Mouse (Mus musculus) CH12.LX (cell line): ENCODE data around the gene Dusp3.
A peak's percentile ranks its signal among the peaks of the same experiment; 100 is the strongest.

Experiments used
- EP300 ChIP-seq: IDR thresholded peaks from 2 replicates; pipeline ENCODE4 v1.6.1; 2011; ENCODE audit warnings: low read length, improper control_type of control experiment
- MEF2A ChIP-seq: IDR thresholded peaks from 2 replicates; pipeline ENCODE4 v1.6.1; 2014; ENCODE audit warnings: low read depth, mild to moderate bottlenecking, inconsistent platforms, low read length, improper control_type of control experiment, borderline replicate concordance
- POLR2A ChIP-seq: IDR thresholded peaks from 2 replicates; pipeline ENCODE4 v1.6.1; 2011; ENCODE audit warnings: low read depth, mild to moderate bottlenecking, improper control_type of control experiment, low read length
- RAD21 ChIP-seq: IDR thresholded peaks from 2 replicates; pipeline ENCODE4 v1.6.1; 2011; ENCODE audit warnings: low read depth, mild to moderate bottlenecking, low read length, improper control_type of control experiment, moderate library complexity
- RCOR1 ChIP-seq: conservative IDR thresholded peaks from 2 replicates; pipeline ENCODE4 v1.6.1; 2012; ENCODE audit warnings: low read depth, mild to moderate bottlenecking, inconsistent platforms, low read length, improper control_type of control experiment
- UBTF ChIP-seq: IDR thresholded peaks from 2 replicates; pipeline ENCODE4 v1.6.1; 2012; ENCODE audit warnings: low read depth, mild to moderate bottlenecking, inconsistent platforms, low read length, improper control_type of control experiment, moderate library complexity
- ZKSCAN1 ChIP-seq: IDR thresholded peaks from 2 replicates; pipeline ENCODE4 v1.6.1; 2012; ENCODE audit warnings: low read depth, inconsistent platforms, low read length, improper control_type of control experiment, borderline replicate concordance

GRCm38 (mm10) chr11:101928030-101928762 lies 58.6 kb downstream of the Dusp3 start:
- TF ChIP-seq POLR2A (no peak), ZKSCAN1 (no peak), RAD21 (no peak; the same call in none of the 2 replicates), EP300 (peak; percentile 15; the same call in 1 of the 2 replicates), UBTF (no peak), RCOR1 (no peak), MEF2A (no peak)
